Mouse (Mus musculus) limb, embryonic 15.5 days (tissue): ENCODE data around the gene Pbx3. TPM values are rescaled to one million over a fixed set of nuclear protein-coding genes. Genes with fewer than 3 reads are reported as not detected.
A peak's percentile ranks its signal among the peaks of the same experiment; 100 is the strongest.

Source experiments
- ATAC-seq: fragments of 200-750 bp; cut with Nextera tagmentation; 2 replicates; pipeline ENCODE4 v1.8.0; 2017; ENCODE audit warnings: low read depth, moderate TSS enrichment; ENCODE audit not compliant: insufficient number of reproducible peaks, low FRiP score, low TSS enrichment
- H3K27ac ChIP-seq: fragments of 300-500 bp; sonication (generic); 2 replicates; pipeline ENCODE4 v1.5.1; 2015; ENCODE audit warnings: moderate library complexity, mild to moderate bottlenecking, inconsistent platforms
- H3K27me3 ChIP-seq: fragments of 300-500 bp; sonication (generic); 2 replicates; pipeline ENCODE4 v1.6.1; 2015; ENCODE audit warnings: inconsistent platforms
- H3K36me3 ChIP-seq: fragments of 300-500 bp; sonication (generic); 2 replicates; pipeline ENCODE4 v1.6.1; 2015; ENCODE audit warnings: inconsistent platforms
- H3K4me1 ChIP-seq: fragments of 300-500 bp; sonication (generic); 2 replicates; pipeline ENCODE4 v1.6.1; 2015; ENCODE audit warnings: inconsistent platforms
- H3K4me2 ChIP-seq: fragments of 300-500 bp; sonication (generic); 2 replicates; pipeline ENCODE4 v1.6.1; 2015; ENCODE audit warnings: mild to moderate bottlenecking, inconsistent platforms
- H3K4me3 ChIP-seq: fragments of 300-500 bp; sonication (generic); 2 replicates; pipeline ENCODE4 v1.5.1; 2015; ENCODE audit warnings: mild to moderate bottlenecking, inconsistent platforms
- H3K9ac ChIP-seq: fragments of 300-500 bp; sonication (generic); 2 replicates; pipeline ENCODE4 v1.6.1; 2015; ENCODE audit warnings: inconsistent platforms
- H3K9me3 ChIP-seq: fragments of 300-500 bp; sonication (generic); 2 replicates; pipeline ENCODE4 v1.6.1; 2016; ENCODE audit warnings: inconsistent platforms
- WGBS: fragments of 180-500 bp; shearing (Covaris S2); methylation state at CpG from one replicate; pipeline ENCODE4 v1.1.7; 2015; 5-methylcytosine and 5-hydroxymethylcytosine counted together
- polyA plus RNA-seq: library from polyadenylated mRNA; unstranded; fragments of >200 nt; fragmentation: Nextera tagmentation; extraction: Ambion mirVana; gene quantifications from 2 replicates; pipeline ENCODE4 v1.2.1, GENCODE M21; 2015

The Pbx3 gene
- polyA plus RNA-seq, 1 experiment from 2014 or later, result 19.2 TPM

GRCm38 (mm10) chr2:34279726-34280125, 93.2 kb downstream of the Pbx3 start:
- peaks cover 2% of the 10 kb centered on the region; the same call in 1 of the 2 replicates for H3K4me1 ChIP-seq
- no peak overlapping the region for H3K9ac ChIP-seq
- no peaks in the 10 kb centered on the region for H3K9me3 ChIP-seq
- no peak overlapping the region for H3K4me3 ChIP-seq
- no peaks in the 10 kb centered on the region for H3K36me3 ChIP-seq
- no peaks in the 10 kb centered on the region for H3K27me3 ChIP-seq
- no peak for ATAC-seq
- H3K27ac ChIP-seq, result no peak overlapping the region
- H3K4me2 ChIP-seq, result no peak overlapping the region
- 24% methylated on average over 6 of the region's 6 CpGs for WGBS

GRCm38 (mm10) chr2:34275630-34276193, 97.2 kb downstream of the Pbx3 start:
- no peaks in the 10 kb centered on the region for H3K36me3 ChIP-seq
- no peaks in the 10 kb centered on the region for H3K9me3 ChIP-seq
- 67% methylated on average over 10 of the region's 10 CpGs for WGBS
- no peak overlapping the region for H3K4me2 ChIP-seq
- H3K27me3 ChIP-seq, result no peaks in the 10 kb centered on the region
- no peak for ATAC-seq
- no peak overlapping the region for H3K4me3 ChIP-seq
- peaks cover 2% of the 10 kb centered on the region; the same call in 1 of the 2 replicates for H3K4me1 ChIP-seq
- H3K27ac ChIP-seq, result no peak overlapping the region
- no peak overlapping the region for H3K9ac ChIP-seq

- Histone ChIP-seq H3K36me3 (no peaks in the 10 kb centered on the region), H3K9me3 (no peaks in the 10 kb centered on the region), H3K27ac (no peak overlapping the region), H3K9ac (no peak overlapping the region), H3K27me3 (no peaks in the 10 kb centered on the region), H3K4me3 (no peak overlapping the region), H3K4me1 (no peaks in the 10 kb centered on the region), H3K4me2 (no peak overlapping the region)
- no peak for ATAC-seq
Observed at GRCm38 (mm10) chr2:34262046-34262445, 110.9 kb downstream of the Pbx3 start.

GRCm38 (mm10) chr2:34260653-34261076, 112.3 kb downstream of the Pbx3 start:
- Histone ChIP-seq H3K9ac (no peak overlapping the region), H3K36me3 (no peaks in the 10 kb centered on the region), H3K4me2 (no peak overlapping the region), H3K9me3 (no peaks in the 10 kb centered on the region), H3K27ac (no peak overlapping the region), H3K4me3 (no peak overlapping the region), H3K4me1 (no peaks in the 10 kb centered on the region), H3K27me3 (no peaks in the 10 kb centered on the region)
- no peak for ATAC-seq
- 62% methylated on average over 4 of the region's 4 CpGs for WGBS

- H3K9me3 ChIP-seq, result no peaks in the 10 kb centered on the region
- H3K36me3 ChIP-seq, result no peaks in the 10 kb centered on the region
- no peaks in the 10 kb centered on the region; the same call in 1 of the 2 replicates for H3K4me1 ChIP-seq
- no peak for ATAC-seq
- H3K9ac ChIP-seq, result no peak overlapping the region
- no peak overlapping the region for H3K4me3 ChIP-seq
- H3K4me2 ChIP-seq, result no peak overlapping the region
- H3K27me3 ChIP-seq, result no peaks in the 10 kb centered on the region
- no peak overlapping the region for H3K27ac ChIP-seq
- WGBS, result 68% methylated on average over 2 of the region's 2 CpGs
Observed at GRCm38 (mm10) chr2:34258256-34258655, 114.7 kb downstream of the Pbx3 start.

- no peak overlapping the region for H3K4me3 ChIP-seq
- H3K36me3 ChIP-seq, result no peaks in the 10 kb centered on the region
- no peaks in the 10 kb centered on the region; the same call in 1 of the 2 replicates for H3K4me1 ChIP-seq
- no peak overlapping the region for H3K9ac ChIP-seq
- H3K4me2 ChIP-seq, result no peak overlapping the region
- H3K27me3 ChIP-seq, result no peaks in the 10 kb centered on the region
- WGBS, result 80% methylated on average over 2 of the region's 2 CpGs
- H3K27ac ChIP-seq, result no peak overlapping the region
- no peak for ATAC-seq
- H3K9me3 ChIP-seq, result no peaks in the 10 kb centered on the region
Observed at GRCm38 (mm10) chr2:34257611-34258010, 115.3 kb downstream of the Pbx3 start.

- Histone ChIP-seq H3K4me3 (no peak overlapping the region), H3K27ac (no peak overlapping the region), H3K27me3 (no peaks in the 10 kb centered on the region), H3K9me3 (no peaks in the 10 kb centered on the region), H3K4me2 (no peak overlapping the region), H3K36me3 (no peaks in the 10 kb centered on the region), H3K4me1 (no peaks in the 10 kb centered on the region; the same call in 1 of the 2 replicates), H3K9ac (no peak overlapping the region)
- ATAC-seq, result no peak
- 45% methylated on average over 6 of the region's 6 CpGs for WGBS
Observed at GRCm38 (mm10) chr2:34256000-34256553, 116.9 kb downstream of the Pbx3 start.

GRCm38 (mm10) chr2:34253627-34254026, 119.3 kb downstream of the Pbx3 start:
- Histone ChIP-seq H3K4me3 (no peak overlapping the region), H3K27me3 (no peaks in the 10 kb centered on the region), H3K4me1 (peaks cover 5% of the 10 kb centered on the region; the same call in 1 of the 2 replicates), H3K9me3 (no peaks in the 10 kb centered on the region), H3K27ac (no peak overlapping the region), H3K9ac (no peak overlapping the region), H3K36me3 (no peaks in the 10 kb centered on the region), H3K4me2 (no peak overlapping the region)
- ATAC-seq, result no peak
- WGBS, result 23% methylated on average over 1 of the region's 1 CpGs

GRCm38 (mm10) chr2:34253111-34253510, 119.8 kb downstream of the Pbx3 start:
- no peak overlapping the region for H3K9ac ChIP-seq
- 9% methylated on average over 1 of the region's 1 CpGs for WGBS
- H3K36me3 ChIP-seq, result no peaks in the 10 kb centered on the region
- H3K4me2 ChIP-seq, result no peak overlapping the region
- H3K4me1 ChIP-seq, result peaks cover 5% of the 10 kb centered on the region; the same call in 1 of the 2 replicates
- no peaks in the 10 kb centered on the region for H3K9me3 ChIP-seq
- no peaks in the 10 kb centered on the region for H3K27me3 ChIP-seq
- ATAC-seq, result no peak
- H3K27ac ChIP-seq, result no peak overlapping the region
- H3K4me3 ChIP-seq, result no peak overlapping the region

GRCm38 (mm10) chr2:34252286-34252685, 120.7 kb downstream of the Pbx3 start:
- Histone ChIP-seq H3K4me1 (peaks cover 5% of the 10 kb centered on the region; the same call in 1 of the 2 replicates), H3K27ac (no peak overlapping the region)

GRCm38 (mm10) chr2:34249961-34250658, 122.8 kb downstream of the Pbx3 start:
- Histone ChIP-seq H3K4me2 (peak overlapping the region; percentile 83), H3K4me3 (peak overlapping the region; percentile 51), H3K4me1 (peaks cover 5% of the 10 kb centered on the region; the same call in 1 of the 2 replicates), H3K27ac (no peak overlapping the region), H3K27me3 (no peaks in the 10 kb centered on the region), H3K9me3 (no peaks in the 10 kb centered on the region), H3K36me3 (no peaks in the 10 kb centered on the region), H3K9ac (peak overlapping the region; percentile 45)
- 4% methylated on average over 18 of the region's 18 CpGs for WGBS
- no peak for ATAC-seq

More at GRCm38 (mm10) chr2:34252286-34252685, 120.7 kb downstream of the Pbx3 start:
- no peak overlapping the region for H3K9ac ChIP-seq
- no peaks in the 10 kb centered on the region for H3K36me3 ChIP-seq
- WGBS, result 47% methylated on average over 3 of the region's 3 CpGs
- no peak for ATAC-seq
- H3K4me3 ChIP-seq, result no peak overlapping the region
- no peaks in the 10 kb centered on the region for H3K9me3 ChIP-seq
- H3K4me2 ChIP-seq, result no peak overlapping the region
- H3K27me3 ChIP-seq, result no peaks in the 10 kb centered on the region
